Mouse (Mus musculus): ENCODE measurements around the gene Olfr1412.

The Olfr1412 gene

DNA sequence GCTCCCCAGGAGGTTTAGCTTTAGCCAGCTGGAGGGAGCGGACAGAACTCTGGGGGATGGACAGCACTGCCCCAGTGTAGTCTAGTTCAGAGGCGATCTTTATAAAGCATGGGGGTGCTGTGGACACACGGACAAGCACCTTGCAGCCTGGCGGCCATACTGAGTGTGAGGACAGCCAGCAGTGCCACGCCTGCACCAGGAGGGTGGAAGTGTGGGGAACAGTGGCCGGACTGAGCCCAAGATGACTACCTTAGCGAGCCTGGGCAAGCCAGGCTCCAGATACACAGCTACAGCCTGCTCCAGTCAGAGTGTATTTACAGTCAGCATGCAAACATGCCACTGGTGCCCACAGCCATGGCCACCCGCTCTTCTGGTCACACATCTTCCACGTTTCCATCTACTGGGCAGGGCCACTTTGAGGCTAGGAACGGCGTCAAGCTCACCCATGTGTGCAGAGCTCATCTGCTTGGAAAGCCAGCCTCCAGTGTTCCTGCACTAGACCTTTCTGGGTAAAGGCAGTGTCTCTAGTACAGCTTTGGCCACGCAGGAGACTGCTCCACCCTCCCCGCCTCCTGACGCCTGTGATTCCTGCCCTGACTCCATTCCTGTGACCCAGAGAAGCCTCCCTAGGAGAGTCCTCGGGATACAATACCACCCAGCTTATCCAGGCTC, 52.1 kb downstream of the Olfr1412 start:
- DNase-seq (ENCODE audit: low spot score in 2 of 2): no peak

DNA sequence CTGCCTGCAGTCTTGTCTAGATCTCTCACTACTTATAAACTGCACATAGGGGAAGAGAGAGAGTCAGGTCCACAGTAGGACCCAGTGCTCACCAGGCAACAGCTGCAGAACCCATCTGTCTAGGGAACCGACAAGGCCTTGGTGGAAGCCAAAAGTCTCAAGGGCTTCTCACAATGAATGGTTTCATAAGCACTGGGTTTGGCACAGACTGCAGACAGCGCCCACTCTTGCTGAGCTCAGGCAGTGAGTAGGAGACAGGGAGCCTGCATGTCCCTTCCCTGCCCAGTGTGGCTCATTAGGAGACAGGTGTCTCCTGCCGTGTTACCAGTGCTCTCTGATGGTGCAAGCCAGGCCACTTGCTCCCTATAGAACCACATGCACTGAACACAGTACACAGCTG, 52.6 kb downstream of the Olfr1412 start:
- DNase-seq (ENCODE audit: low spot score in 2 of 2): no peak

DNA sequence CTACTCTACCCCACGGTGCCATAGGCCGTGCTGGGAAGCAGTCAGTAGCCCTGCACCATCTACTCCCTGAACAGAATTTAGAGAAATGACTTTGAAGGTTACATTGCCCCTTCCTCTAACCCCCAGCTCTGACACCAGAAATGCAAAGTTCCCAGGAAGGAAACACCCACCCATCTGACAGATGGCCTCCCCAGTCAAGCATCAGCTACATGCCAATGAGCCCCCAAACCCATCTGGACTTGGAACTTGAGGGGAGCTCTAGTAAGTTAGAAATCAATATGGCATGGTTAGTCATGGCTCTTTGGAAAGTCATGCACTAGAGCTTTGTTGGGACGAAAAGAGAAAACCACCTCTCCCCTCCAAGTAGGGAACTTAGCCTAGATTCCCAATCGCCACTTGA, 53.2 kb downstream of the Olfr1412 start:
- no peak for DNase-seq (ENCODE audit: low spot score in 2 of 2)

- DNase-seq (ENCODE audit: low spot score in 2 of 2): no peak
These were observed 54.8 kb downstream of the Olfr1412 start for GRCm38 (mm10) chr1:92640393-92640792.

Measured in cerebellum, postnatal 4 days (tissue).